Comparison of ENCODE assay signal across 14 mouse cellular contexts in genomic region chr11:90649777-90650176, GRCm38 (mm10). TPM values are rescaled to one million over a fixed set of nuclear protein-coding genes. Genes with fewer than 3 reads are reported as not detected.
DNase-seq lines count a peak whose midpoint lies in the region.
"Had no signal": no experiment of that assay in that cellular context is flagged by ENCODE, and none has a peak within 500 bp of the region (broad histone marks: within the 10 kb centered on the region; RNA-seq: fewer than 3 reads in every experiment).

No protein-coding gene starts in this region.

- DNase-seq in adrenal gland, postnatal 25 days = peak; percentile 32
- no peak for DNase-seq in adrenal gland, adult 2 months
- DNase-seq in kidney, postnatal 4 days = peak; percentile 30 to 35
- no peak for DNase-seq in kidney, adult 8-10 months
- DNase-seq in right cerebral cortex, postnatal 10 days (ENCODE audit: low spot score in 2 of 2) = peak; percentile 47 to 48
- DNase-seq in right cerebral cortex, postnatal 25 days = no peak
- DNase-seq in right cerebral cortex, postnatal 4 days = peak; percentile 38
- DNase-seq in heart, adult 11 months = no peak
- DNase-seq: B cell, adult 2 months; cerebellum, adult 18-20 months; gastrocnemius, postnatal 10 days; heart, postnatal 10 days; lung, adult 2 months; thymus, postnatal 4 days had no signal

RNA-seq across cellular contexts. Expression of gene Cox11, which starts 11.8 kb away (rescaled TPM):
- 21.4 and 25.7 TPM in 2 replicates for total RNA-seq in adrenal gland, postnatal 25 days (2021)
- 10 to 100 TPM; 14.7 to 19.2 TPM for total RNA-seq in adrenal gland, adult 2 months (2021)
- 23.9 and 30.4 TPM in 2 replicates for polyA plus RNA-seq in adrenal gland, adult 2 months (2012; rRNA removed)

RNA-seq across cellular contexts. Expression of gene Stxbp4, which starts 11.9 kb away (rescaled TPM):
- total RNA-seq in adrenal gland, postnatal 25 days (2021) = 11.8 and 12.9 TPM in 2 replicates
- 10 to 100 TPM in 1 of 2 experiments, 1 to 10 TPM in 1; 8.4 to 12.0 TPM for total RNA-seq in adrenal gland, adult 2 months (2021)
- 1.7 and 2.0 TPM in 2 replicates for polyA plus RNA-seq in adrenal gland, adult 2 months (2012; rRNA removed)

RNA-seq across cellular contexts. Expression of gene Tom1l1, which starts 38.4 kb away (rescaled TPM):
- 71.5 and 72.6 TPM in 2 replicates for total RNA-seq in adrenal gland, postnatal 25 days (2021)
- 10 to 100 TPM; 43.6 to 57.7 TPM for total RNA-seq in adrenal gland, adult 2 months (2021)
- 3.8 and 7.8 TPM in 2 replicates for polyA plus RNA-seq in adrenal gland, adult 2 months (2012; rRNA removed)

Comparison
In these comparisons a context has a peak if more than half of its experiments do, and no peak if none do; other contexts are left out.
1. DNase-seq: peak in adrenal gland, postnatal 25 days (single experiment), kidney, postnatal 4 days (2 of 2), right cerebral cortex, postnatal 10 days (2 of 2) and right cerebral cortex, postnatal 4 days (single experiment); none in adrenal gland, adult 2 months (single experiment), kidney, adult 8-10 months (0 of 2), right cerebral cortex, postnatal 25 days (single experiment) and heart, adult 11 months (single experiment).